Mouse (Mus musculus) heart, embryonic 10.5 days (tissue): ENCODE measurements around the gene 1700001K19Rik. TPM values are rescaled to one million over a fixed set of nuclear protein-coding genes. Genes with fewer than 3 reads are reported as not detected.

ENCODE experiments used
- DNase-seq: peaks from one replicate; pipeline ENCODE4 v3.0.0-alpha.2; 2017; ENCODE audit warnings: low spot score
- H3K27ac ChIP-seq: fragments of 300-500 bp; sonication (generic); 2 replicates; pipeline ENCODE4 v1.5.1; 2016; ENCODE audit warnings: mild to moderate bottlenecking
- H3K27me3 ChIP-seq: fragments of 300-500 bp; sonication (generic); 2 replicates; pipeline ENCODE4 v1.6.1; 2016; ENCODE audit warnings: mild to moderate bottlenecking; ENCODE audit not compliant: poor library complexity, insufficient read depth, severe bottlenecking
- H3K36me3 ChIP-seq: fragments of 300-500 bp; sonication (generic); 2 replicates; pipeline ENCODE4 v1.6.1; 2016; ENCODE audit warnings: mild to moderate bottlenecking, moderate library complexity
- H3K4me1 ChIP-seq: fragments of 300-500 bp; sonication (generic); 2 replicates; pipeline ENCODE4 v1.6.1; 2016; ENCODE audit warnings: mild to moderate bottlenecking
- H3K4me3 ChIP-seq: fragments of 300-500 bp; sonication (generic); 2 replicates; pipeline ENCODE4 v1.5.1; 2016; ENCODE audit warnings: mild to moderate bottlenecking, moderate library complexity
- H3K9me3 ChIP-seq: fragments of 300-500 bp; sonication (generic); 2 replicates; pipeline ENCODE4 v1.6.1; 2016; ENCODE audit warnings: mild to moderate bottlenecking, moderate library complexity
- WGBS: fragments of 180-500 bp; shearing (Covaris S2); methylation state at CpG from one replicate; pipeline ENCODE4 v1.1.7; 2016; 5-methylcytosine and 5-hydroxymethylcytosine counted together
- microRNA-seq: library from miRNA; unstranded; fragments of <30 nt; microRNA quantifications from one replicate; pipeline ENCODE4, GENCODE M21; 2017
- polyA plus RNA-seq: library from polyadenylated mRNA; unstranded; fragments of >200 nt; fragmentation: Nextera tagmentation; extraction: Ambion mirVana; gene quantifications from 2 replicates; pipeline ENCODE4 v1.2.1, GENCODE M21; 2016

The 1700001K19Rik gene
- polyA plus RNA-seq, 1 experiment from 2014 or later = not detected

GRCm38 (mm10) chr12:110630056-110630455, 52.4 kb downstream of the 1700001K19Rik start:
- no peak for DNase-seq
- Histone ChIP-seq H3K27me3 (no peaks in the 10 kb centered on the region), H3K27ac (no peak overlapping the region), H3K4me3 (no peak overlapping the region), H3K9me3 (no peaks in the 10 kb centered on the region), H3K36me3 (peaks cover 100% of the 10 kb centered on the region), H3K4me1 (no peaks in the 10 kb centered on the region)
- 94% methylated on average over 11 of the region's 11 CpGs for WGBS

Small RNAs within 50 kb of the gene (microRNA-seq; reads per million reads assigned to microRNA genes)
- not detected for gene Gm27299

Other genes with a start within 250 kb of the 1700001K19Rik start
- gene Ppp2r5c, start 235.5 kb downstream of the 1700001K19Rik start, polyA plus RNA-seq = 136 and 146 TPM in 2 replicates
- gene Dync1h1, start 81.2 kb downstream of the 1700001K19Rik start, polyA plus RNA-seq = 49.9 and 51.6 TPM in 2 replicates
- 620 and 1,082 TPM in 2 replicates for gene Hsp90aa1, start 20.1 kb upstream of the 1700001K19Rik start, polyA plus RNA-seq
- gene Wdr20, start 55.3 kb upstream of the 1700001K19Rik start, polyA plus RNA-seq = 15.4 and 21.6 TPM in 2 replicates
- gene Mok, start 158.3 kb upstream of the 1700001K19Rik start, polyA plus RNA-seq = 3.8 and 4.3 TPM in 2 replicates
- 4.6 and 6.1 TPM in 2 replicates for gene Zfp839, start 167.6 kb upstream of the 1700001K19Rik start, polyA plus RNA-seq
- gene Cinp, start 206.5 kb upstream of the 1700001K19Rik start, polyA plus RNA-seq = 83.6 and 94.5 TPM in 2 replicates
- gene Tecpr2, start 206.6 kb upstream of the 1700001K19Rik start, polyA plus RNA-seq = 3.9 and 4.1 TPM in 2 replicates